Mouse (Mus musculus) small intestine, adult 2 months (tissue): Measurements from ENCODE around the gene Adamts7.

Experiments
- CTCF ChIP-seq: fragments of 200-500 bp; IDR thresholded peaks from 2 replicates; pipeline ENCODE4 v1.5.1; 2012; ENCODE audit warnings: low read depth, mild to moderate bottlenecking, control low read depth, inconsistent platforms, low read length, moderate library complexity, mixed read lengths; ENCODE audit not compliant: insufficient replicate concordance, insufficient read length; ENCODE audit errors: extremely low read depth
- POLR2A ChIP-seq: fragments of 200-500 bp; IDR thresholded peaks from 2 replicates; pipeline ENCODE4 v1.6.1; 2012; ENCODE audit warnings: low read depth, mild to moderate bottlenecking, control low read depth, inconsistent platforms, low read length, moderate library complexity

GRCm38 (mm10) chr9:90257220-90257619, 94.4 kb downstream of the Adamts7 start:
- TF ChIP-seq CTCF (no peak), POLR2A (no peak)
